9 mouse cellular contexts compared by ENCODE assay signal in the genomic region with DNA sequence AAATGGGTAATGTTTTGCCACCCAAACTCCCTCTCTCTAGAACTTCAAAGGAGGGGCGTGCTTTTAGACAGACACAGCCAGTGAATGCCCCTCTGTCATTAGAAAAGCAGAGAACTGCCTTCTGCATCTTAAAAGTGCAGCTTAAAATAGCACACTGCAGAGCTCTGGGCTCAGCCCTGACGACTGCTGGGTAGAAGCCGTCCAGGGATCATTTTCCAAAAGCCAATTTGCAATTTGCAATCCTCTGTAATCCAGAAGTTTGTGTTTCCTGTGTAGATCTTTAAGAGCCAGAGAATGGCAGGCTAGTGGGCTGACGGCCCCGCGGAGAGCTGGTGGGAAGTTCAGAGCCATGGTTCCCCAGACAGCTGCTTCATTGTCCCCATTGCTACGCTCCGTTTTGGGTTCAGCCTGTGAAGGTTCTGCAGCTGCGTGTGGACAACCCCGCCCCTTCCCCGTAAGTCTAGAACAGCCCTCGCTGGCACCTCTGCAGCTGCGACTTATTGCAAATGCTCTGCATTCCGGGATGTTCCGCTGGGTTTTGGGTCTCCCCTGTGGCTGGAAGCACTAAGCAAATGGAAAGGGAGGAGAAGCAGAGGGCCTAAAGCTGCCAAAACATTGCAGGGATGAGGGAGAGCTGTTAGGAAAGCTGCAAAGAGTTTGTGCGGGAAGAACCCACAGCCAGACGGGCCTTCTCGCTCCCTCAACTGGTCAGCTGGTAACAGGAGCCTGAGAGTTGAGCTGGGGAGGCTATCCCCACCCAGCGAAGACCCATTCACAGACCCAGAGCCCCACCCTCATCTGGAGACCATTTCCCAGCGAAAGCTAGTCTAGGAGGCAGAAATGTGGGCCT. TPM values are rescaled to one million over a fixed set of nuclear protein-coding genes. Genes with fewer than 3 reads are reported as not detected.
DNase-seq lines count a peak whose midpoint lies in the region; ATAC-seq and TF ChIP-seq lines count a peak whose summit lies in the region.
"Had no signal": no experiment of that assay in that cellular context is flagged by ENCODE, and none has a peak within 500 bp of the region (broad histone marks: within the 10 kb centered on the region; RNA-seq: fewer than 3 reads in every experiment).

No protein-coding gene starts in this region.

- TF ChIP-seq POLR2A in lung, adult 2 months (IDR thresholded peaks at IDR 0.05; ENCODE audit: borderline replicate concordance, extremely low read depth, low read depth, low read length) = no peak

- no peak overlapping the region for H3K4me3 ChIP-seq in lung, adult 2 months (replicated peaks; ENCODE audit: extremely low read depth, low read depth, low read length)

- intact Hi-C loops in heart, postnatal 36 days (cut with DNase I) = loop anchor here (2.0 to 5.0 kb wide), 2 partner anchors 125 to 207 kb away; no protein-coding TSS in a partner anchor
- intact Hi-C loops in left cerebral cortex, postnatal 10 days (cut with DNase I) = loop anchor here (10.0 kb wide), 1 partner anchor 209 kb away; no protein-coding TSS in a partner anchor

- no peak for TF ChIP-seq CTCF in lung, adult 2 months (IDR thresholded peaks at IDR 0.05; ENCODE audit: insufficient read depth, low read length)

- peak; percentile 24 to 30 for DNase-seq in lung, adult 18-20 months
- no peak for DNase-seq in lung, adult 2 months
- peak; percentile 33 to 54 for DNase-seq in frontal cortex, adult 2 months (ENCODE audit: extremely low spot score in 1 of 2, low spot score in 1 of 2)
- peak; percentile 51 to 55 for DNase-seq in heart, postnatal 36 days
- DNase-seq in left cerebral cortex, postnatal 10 days (ENCODE audit: extremely low spot score in 1 of 2, low spot score in 2 of 2) = peak; percentile 34 to 66
- DNase-seq in right cerebral cortex, postnatal 4 days = peak; percentile 30
- DNase-seq in spleen, postnatal 4 days (ENCODE audit: low spot score in 2 of 2) = no peak

- H3K4me1 ChIP-seq in lung, adult 2 months (ENCODE audit: control insufficient read depth, insufficient read depth, low read length) = peaks cover 3% of the 10 kb centered on the region; the same call in 1 of the 2 replicates

- peak; percentile 47 for ATAC-seq in megakaryocyte progenitor cell, adult 5-6 weeks (replicated peaks; ENCODE audit: poor library complexity)

- 16% methylated on average over 20 of the region's 20 CpGs for WGBS in lung, adult 2 months

RNA-seq across cellular contexts. Expression of a gene that starts 35.5 kb away (rescaled TPM):
- polyA plus RNA-seq in lung, adult 2 months (2012; rRNA removed) = 86.3 and 127 TPM in 2 replicates
- 83.2 and 91.3 TPM in 2 replicates for polyA plus RNA-seq in frontal cortex, adult 2 months (2012; rRNA removed)
- total RNA-seq in heart, postnatal 36 days (2021) = 100 to 1,000 TPM; 272 to 292 TPM
- total RNA-seq in left cerebral cortex, postnatal 10 days (2021) = 10 to 100 TPM; 78.6 to 81.1 TPM
- total RNA-seq in megakaryocyte progenitor cell, adult 5-6 weeks (2015) = not detected in 2 replicates
- total RNA-seq in megakaryocyte progenitor cell, adult 5-6 weeks (2017) = not detected in 2 replicates
- total RNA-seq: MEL had no signal

Comparison
In these comparisons a context has a peak if more than half of its experiments do, and no peak if none do; other contexts are left out.
1. DNase-seq: peak in lung, adult 18-20 months (2 of 2), frontal cortex, adult 2 months (2 of 2), heart, postnatal 36 days (2 of 2), left cerebral cortex, postnatal 10 days (2 of 2) and right cerebral cortex, postnatal 4 days (single experiment); none in lung, adult 2 months (single experiment) and spleen, postnatal 4 days (0 of 2).
2. RNA of a gene that starts 35.5 kb away (total RNA-seq): 272 to 292 TPM in heart, postnatal 36 days and 78.6 to 81.1 TPM in left cerebral cortex, postnatal 10 days; not detected in megakaryocyte progenitor cell, adult 5-6 weeks; every median in the first group is over 10 times any median in the second.